Mouse (Mus musculus) ES-CJ7 (cell line): ENCODE data around the gene Atrnl1.
"Not testable (repeated sequence)": the region's sequence is repeated elsewhere in the genome, so short reads cannot be mapped to it uniquely, and the experiment has no call there.

Experiments used
- DNase-seq: peaks from one replicate; pipeline ENCODE4 v3.0.0; 2011; ENCODE audit warnings: low read depth, low spot score

Gene Atrnl1

GRCm38 (mm10) chr19:58029661-58030060 lies 418.8 kb downstream of the Atrnl1 start:
- no peak for DNase-seq

- no peak for DNase-seq
Measured at GRCm38 (mm10) chr19:58033241-58033640, 422.4 kb downstream of the Atrnl1 start.

GRCm38 (mm10) chr19:58036166-58036565 lies 425.3 kb downstream of the Atrnl1 start:
- no peak for DNase-seq

- no peak for DNase-seq
Measured at GRCm38 (mm10) chr19:58043120-58043519, 432.3 kb downstream of the Atrnl1 start.

GRCm38 (mm10) chr19:58043550-58043949 lies 432.7 kb downstream of the Atrnl1 start:
- DNase-seq, result no peak

- no peak for DNase-seq
Measured at GRCm38 (mm10) chr19:58044816-58045215, 434.0 kb downstream of the Atrnl1 start.

- DNase-seq, result no peak
Measured at GRCm38 (mm10) chr19:58046656-58047055, 435.8 kb downstream of the Atrnl1 start.

GRCm38 (mm10) chr19:58050410-58050809 lies 439.6 kb downstream of the Atrnl1 start:
- not testable (repeated sequence) for DNase-seq

GRCm38 (mm10) chr19:58050986-58051385 lies 440.2 kb downstream of the Atrnl1 start:
- DNase-seq, result no peak

GRCm38 (mm10) chr19:58051905-58052304 lies 441.1 kb downstream of the Atrnl1 start:
- no peak for DNase-seq

- no peak for DNase-seq
Measured at GRCm38 (mm10) chr19:58052444-58053135, 441.8 kb downstream of the Atrnl1 start.

- no peak for DNase-seq
Measured at GRCm38 (mm10) chr19:58059719-58060118, 448.9 kb downstream of the Atrnl1 start.

GRCm38 (mm10) chr19:58060199-58060853 lies 449.5 kb downstream of the Atrnl1 start:
- no peak for DNase-seq

GRCm38 (mm10) chr19:58060854-58061358 lies 450.1 kb downstream of the Atrnl1 start:
- no peak for DNase-seq

- DNase-seq, result no peak
Measured at GRCm38 (mm10) chr19:58061933-58062332, 451.1 kb downstream of the Atrnl1 start.

GRCm38 (mm10) chr19:58063541-58063940 lies 452.7 kb downstream of the Atrnl1 start:
- DNase-seq, result no peak

- peak; percentile 38 for DNase-seq
Measured at GRCm38 (mm10) chr19:58064116-58065000, 453.5 kb downstream of the Atrnl1 start.

- peak; percentile 9 for DNase-seq
Measured at GRCm38 (mm10) chr19:58065001-58065314, 454.1 kb downstream of the Atrnl1 start.

- peak; percentile 6 for DNase-seq
Measured at GRCm38 (mm10) chr19:58065514-58065913, 454.7 kb downstream of the Atrnl1 start.

- no peak for DNase-seq
Measured at GRCm38 (mm10) chr19:58068114-58068513, 457.3 kb downstream of the Atrnl1 start.

GRCm38 (mm10) chr19:58068958-58069357 lies 458.1 kb downstream of the Atrnl1 start:
- no peak for DNase-seq

GRCm38 (mm10) chr19:58072404-58072803 lies 461.6 kb downstream of the Atrnl1 start:
- DNase-seq, result no peak
